Mouse (Mus musculus) gastrocnemius, postnatal 25 days (tissue): Measurements from ENCODE around the gene Zscan18. TPM values are rescaled to one million over a fixed set of nuclear protein-coding genes. Genes with fewer than 3 reads are reported as not detected.

Experiments used
- total RNA-seq, 2 experiments: library from RNA; stranded (reverse); gene quantifications; 1 replicate in 1 of 2; 2 replicates in 1 of 2; pipeline ENCODE4 v1.2.3; 2021

Zscan18 gene
- total RNA-seq, 2 experiments from 2014 or later = 1.4 to 1.6 TPM

Other genes starting within 250 kb of the Zscan18 start
- gene Vmn2r53, start 194.8 kb downstream of the Zscan18 start, total RNA-seq = under 1 TPM; under 0.01 to 0.03 TPM
- gene Vmn2r54, start 163.3 kb downstream of the Zscan18 start, total RNA-seq = not detected
- not detected for gene Vmn2r55, start 118.6 kb downstream of the Zscan18 start, total RNA-seq
- gene Vmn2r56, start 68.6 kb downstream of the Zscan18 start, total RNA-seq = not detected
- 1 to 10 TPM; 3.7 to 4.6 TPM for gene Zfp329, start 15.2 kb upstream of the Zscan18 start, total RNA-seq
- gene Zfp110, start 31.1 kb upstream of the Zscan18 start, total RNA-seq = 10 to 100 TPM in 1 of 2 experiments, 1 to 10 TPM in 1; 8.9 to 10.3 TPM
- gene Zfp128, start 77.5 kb upstream of the Zscan18 start, total RNA-seq = 1 to 10 TPM; 2.4 TPM
- 1 to 10 TPM; 2.7 to 3.4 TPM for gene Zscan22, start 94.2 kb upstream of the Zscan18 start, total RNA-seq
- 100 to 1,000 TPM; 498 to 510 TPM for gene Rps5, start 118.7 kb upstream of the Zscan18 start, total RNA-seq
- gene Rnf225, start 123.8 kb upstream of the Zscan18 start, total RNA-seq = under 1 TPM; 0.21 to 0.33 TPM
- 1 to 10 TPM; 2.0 to 2.2 TPM for gene Zfp324, start 162.2 kb upstream of the Zscan18 start, total RNA-seq
- gene Zfp446, start 174.2 kb upstream of the Zscan18 start, total RNA-seq = 1 to 10 TPM; 2.1 to 2.4 TPM
- gene Slc27a5, start 194.6 kb upstream of the Zscan18 start, total RNA-seq = not detected
- 10 to 100 TPM; 59.1 to 60.7 TPM for gene Trim28, start 195.5 kb upstream of the Zscan18 start, total RNA-seq
- gene Zbtb45, start 206.4 kb upstream of the Zscan18 start, total RNA-seq = 1 to 10 TPM; 2.7 to 4.9 TPM
- gene Chmp2a, start 231.2 kb upstream of the Zscan18 start, total RNA-seq = 10 to 100 TPM; 76.1 to 89.9 TPM
- 100 to 1,000 TPM; 132 to 138 TPM for gene Ube2m, start 234.6 kb upstream of the Zscan18 start, total RNA-seq